Mouse (Mus musculus) ES-E14 (cell line): Measurements from ENCODE around the gene Sh3kbp1. TPM values are rescaled to one million over a fixed set of nuclear protein-coding genes. Genes with fewer than 3 reads are reported as not detected.

Experiments
- DNase-seq: peaks from one replicate; pipeline ENCODE4 v3.0.0-alpha.2; 2013; ENCODE audit warnings: low read depth, low spot score
- H3K27ac ChIP-seq: 2 replicates; pipeline ENCODE4 v1.5.1; 2012; ENCODE audit warnings: low read depth, mild to moderate bottlenecking, low read length, moderate library complexity, mixed read lengths; ENCODE audit not compliant: poor library complexity, insufficient read depth, severe bottlenecking
- H3K36me3 ChIP-seq: 2 replicates; pipeline ENCODE4 v1.6.1; 2012; ENCODE audit warnings: mild to moderate bottlenecking, low read length, moderate library complexity, mixed read lengths; ENCODE audit not compliant: control insufficient read depth, poor library complexity, insufficient read depth, severe bottlenecking
- H3K4me1 ChIP-seq, 2 experiments: fragments of 150-350 bp in 1 of 2; sonication (generic) in 1 of 2; 2 replicates each; pipeline ENCODE4 v1.6.1; 2012; ENCODE audit warnings: low read length in 2 of 2, mild to moderate bottlenecking in 1 of 2, mixed read lengths in 1 of 2; ENCODE audit not compliant: control insufficient read depth in 2 of 2, insufficient read depth in 2 of 2, poor library complexity in 1 of 2
- H3K4me3 ChIP-seq, 2 experiments: fragments of 150-350 bp in 1 of 2; sonication (generic) in 1 of 2; 2 replicates each; pipeline ENCODE4 v1.5.1; 2012; ENCODE audit warnings: low read length in 2 of 2, low read depth in 1 of 2, mild to moderate bottlenecking in 1 of 2, mixed read lengths in 1 of 2; ENCODE audit not compliant: insufficient read depth in 1 of 2, poor library complexity in 1 of 2, severe bottlenecking in 1 of 2
- H3K9ac ChIP-seq: 2 replicates; pipeline ENCODE4 v1.6.1; 2012; ENCODE audit warnings: low read depth, mild to moderate bottlenecking, low read length, mixed read lengths; ENCODE audit not compliant: poor library complexity, insufficient read depth, severe bottlenecking
- H3K9me3 ChIP-seq: fragments of 150-350 bp; sonication (generic); 2 replicates; pipeline ENCODE4 v1.6.1; 2012; ENCODE audit warnings: low read depth, mild to moderate bottlenecking, low read length; ENCODE audit not compliant: control insufficient read depth, insufficient read depth
- CHD2 ChIP-seq: IDR thresholded peaks from 2 replicates; pipeline ENCODE4 v1.6.1; 2014; ENCODE audit warnings: mild to moderate bottlenecking, low read depth, low read length, inconsistent platforms
- HCFC1 ChIP-seq: IDR thresholded peaks from 2 replicates; pipeline ENCODE4 v1.6.1; 2012; ENCODE audit warnings: low read length, inconsistent platforms, borderline replicate concordance; ENCODE audit not compliant: insufficient read depth
- MAFK ChIP-seq: IDR thresholded peaks from 2 replicates; pipeline ENCODE4 v1.6.1; 2014; ENCODE audit warnings: mild to moderate bottlenecking, low read depth, low read length, inconsistent platforms; ENCODE audit not compliant: insufficient read depth
- ZC3H11A ChIP-seq: IDR thresholded peaks from 2 replicates; pipeline ENCODE4 v1.6.1; 2012; ENCODE audit warnings: low read depth, mild to moderate bottlenecking, inconsistent platforms, low read length, borderline replicate concordance
- ZNF384 ChIP-seq: IDR thresholded peaks from 2 replicates; pipeline ENCODE4 v1.6.1; 2012; ENCODE audit warnings: low read depth, low read length, inconsistent platforms
- in situ Hi-C, 2 experiments: fragments of 600-800 bp; cut with MboI; formaldehyde crosslinking; loops; one replicate each; pipeline ENCODE4 v1.15.1; 2025; ENCODE audit warnings: low sequenced_read_pairs in 2 of 2, inconsistent platforms in 1 of 2; ENCODE audit not compliant: unreplicated experiment in 2 of 2
- total RNA-seq: library from RNA; depleted of rRNA; stranded (reverse); fragments of 300-350 nt; gene quantifications from 2 replicates; pipeline ENCODE4 v1.2.3, GENCODE M21; 2012

The Sh3kbp1 gene
- total RNA-seq, 1 experiment = 8.5 TPM

GRCm38 (mm10) chrX:159731421-159731820, 104.3 kb downstream of the Sh3kbp1 start:
- H3K36me3 ChIP-seq = no peaks in the 10 kb centered on the region

DNA sequence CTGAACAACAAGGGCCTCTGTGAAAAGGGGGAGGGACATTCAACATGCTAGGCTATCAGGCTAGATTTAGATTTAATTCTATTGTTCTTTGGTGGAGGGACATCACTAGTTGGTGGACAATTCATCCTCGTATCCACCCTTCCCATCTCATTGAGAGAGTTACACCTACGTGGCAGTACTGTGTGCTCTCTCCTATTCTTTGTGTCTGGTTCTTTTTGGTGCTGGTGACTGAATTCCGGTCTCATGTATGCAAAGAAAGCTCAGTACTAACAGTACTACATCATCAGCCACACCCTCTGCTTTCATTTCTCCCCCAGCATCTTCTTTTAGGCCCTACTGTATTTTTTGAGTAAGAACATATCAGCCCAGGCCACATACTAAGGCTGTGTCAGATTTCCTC, 105.8 kb downstream of the Sh3kbp1 start:
- Histone ChIP-seq H3K27ac (no peak overlapping the region), H3K9ac (no peak overlapping the region), H3K4me3 (no peak overlapping the region), H3K9me3 (no peaks in the 10 kb centered on the region), H3K36me3 (no peaks in the 10 kb centered on the region), H3K4me1 (no peaks in the 10 kb centered on the region)
- in situ Hi-C loops = no loop called here
- no peak for DNase-seq
- no peak for TF ChIP-seq HCFC1

More at GRCm38 (mm10) chrX:159731421-159731820, 104.3 kb downstream of the Sh3kbp1 start:
- DNase-seq = no peak
- TF ChIP-seq ZC3H11A (no peak), MAFK (no peak), HCFC1 (no peak), CHD2 (no peak), ZNF384 (no peak)
- no peaks in the 10 kb centered on the region for H3K4me1 ChIP-seq
- in situ Hi-C loops = no loop called here
- no peak overlapping the region for H3K9ac ChIP-seq
- H3K27ac ChIP-seq = no peak overlapping the region
- no peak overlapping the region for H3K4me3 ChIP-seq
- H3K9me3 ChIP-seq = no peaks in the 10 kb centered on the region

GRCm38 (mm10) chrX:159733948-159734347, 106.9 kb downstream of the Sh3kbp1 start:
- H3K27ac ChIP-seq = no peak overlapping the region
- H3K4me3 ChIP-seq = no peak overlapping the region
- in situ Hi-C loops = no loop called here
- H3K9me3 ChIP-seq = no peaks in the 10 kb centered on the region
- H3K9ac ChIP-seq = no peak overlapping the region
- no peaks in the 10 kb centered on the region for H3K36me3 ChIP-seq
- no peak for DNase-seq
- no peaks in the 10 kb centered on the region for H3K4me1 ChIP-seq
- TF ChIP-seq MAFK (no peak), HCFC1 (no peak), ZNF384 (no peak), ZC3H11A (no peak), CHD2 (no peak)

GRCm38 (mm10) chrX:159735513-159736099, 108.5 kb downstream of the Sh3kbp1 start:
- no peak overlapping the region for H3K4me3 ChIP-seq
- TF ChIP-seq ZC3H11A = no peak
- no peak for TF ChIP-seq CHD2
- no peak for TF ChIP-seq HCFC1
- no peak for TF ChIP-seq MAFK
- no peak for TF ChIP-seq ZNF384
- no peak for DNase-seq
- no peak overlapping the region for H3K27ac ChIP-seq
- H3K4me1 ChIP-seq = no peaks in the 10 kb centered on the region
- H3K9me3 ChIP-seq = no peaks in the 10 kb centered on the region
- no peak overlapping the region for H3K9ac ChIP-seq
- no peaks in the 10 kb centered on the region for H3K36me3 ChIP-seq
- in situ Hi-C loops = no loop called here

DNA sequence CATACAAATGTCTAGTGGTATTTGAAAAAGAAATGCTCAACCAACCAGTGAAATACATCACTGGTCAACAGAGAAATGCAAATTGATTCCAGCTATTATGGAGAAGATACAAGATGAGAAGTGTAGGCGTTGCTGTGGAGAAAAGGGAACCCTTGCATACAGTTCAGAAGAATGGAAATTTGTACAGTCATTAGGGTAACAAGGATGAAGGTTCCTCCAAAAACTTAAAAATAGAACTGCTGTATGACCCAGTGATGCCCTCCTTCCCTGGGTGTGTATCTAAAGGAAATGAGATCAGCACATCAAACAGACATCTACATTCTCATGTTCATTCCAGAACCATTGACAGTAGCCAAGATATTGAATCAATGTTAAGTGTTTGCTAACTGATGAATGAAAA, 110.3 kb downstream of the Sh3kbp1 start:
- H3K9me3 ChIP-seq = no peaks in the 10 kb centered on the region
- H3K9ac ChIP-seq = no peak overlapping the region
- no peaks in the 10 kb centered on the region for H3K36me3 ChIP-seq
- in situ Hi-C loops = no loop called here
- no peak for DNase-seq
- H3K4me3 ChIP-seq = no peak overlapping the region
- no peaks in the 10 kb centered on the region for H3K4me1 ChIP-seq
- H3K27ac ChIP-seq = no peak overlapping the region
- TF ChIP-seq MAFK = no peak
- TF ChIP-seq ZC3H11A = no peak
- TF ChIP-seq CHD2 = no peak
- TF ChIP-seq HCFC1 = no peak
- TF ChIP-seq ZNF384 = no peak
